Mouse (Mus musculus): ENCODE results near the gene Nrtn. TPM values are rescaled to one million over a fixed set of nuclear protein-coding genes. Genes with fewer than 3 reads are reported as not detected.

The Nrtn gene
- polyA plus RNA-seq, 1 experiment from 2014 or later, result 5.3 TPM

GRCm38 (mm10) chr17:56788886-56789285 lies 31.6 kb upstream of the Nrtn start:
- Histone ChIP-seq H3K4me3 (ENCODE audit: low read depth, low read length) (no peak overlapping the region), H3K36me3 (ENCODE audit: control insufficient read depth, insufficient read depth, low read length) (no peaks in the 10 kb centered on the region), H3K27ac (ENCODE audit: low read depth, low read length) (no peak overlapping the region), H3K4me2 (no peak overlapping the region), H3K9me3 (ENCODE audit: control insufficient read depth, low read length) (no peaks in the 10 kb centered on the region), H3K4me1 (replicated peaks; ENCODE audit: control insufficient read depth, insufficient read depth, low read length) (peaks cover 10% of the 10 kb centered on the region; the same call in 1 of the 2 replicates), H3K27me3 (replicated peaks; ENCODE audit: control insufficient read depth, insufficient read depth, low read length) (no peaks in the 10 kb centered on the region), H3K9ac (ENCODE audit: low read depth, low read length) (no peak overlapping the region)
- DNase-seq (ENCODE audit: low spot score) (no peak), ATAC-seq (replicated peaks; ENCODE audit: low FRiP score) (no peak)
- 63% methylated on average over 3 of the region's 3 CpGs for WGBS

- Histone ChIP-seq H3K27me3 (replicated peaks; ENCODE audit: control insufficient read depth, insufficient read depth, low read length) (no peaks in the 10 kb centered on the region), H3K4me3 (ENCODE audit: low read depth, low read length) (no peak overlapping the region), H3K9me3 (ENCODE audit: control insufficient read depth, low read length) (peaks cover 7% of the 10 kb centered on the region; the same call in 1 of the 2 replicates), H3K4me2 (no peak overlapping the region), H3K9ac (ENCODE audit: low read depth, low read length) (no peak overlapping the region), H3K27ac (ENCODE audit: low read depth, low read length) (no peak overlapping the region), H3K4me1 (replicated peaks; ENCODE audit: control insufficient read depth, insufficient read depth, low read length) (no peaks in the 10 kb centered on the region), H3K36me3 (ENCODE audit: control insufficient read depth, insufficient read depth, low read length) (peaks cover 9% of the 10 kb centered on the region; the same call in 1 of the 2 replicates)
- ATAC-seq (replicated peaks; ENCODE audit: low FRiP score), result no peak
- DNase-seq (ENCODE audit: low spot score), result no peak
- WGBS, result 75% methylated on average over 13 of the region's 13 CpGs
These were observed 23.1 kb upstream of the Nrtn start for GRCm38 (mm10) chr17:56780291-56780978.

GRCm38 (mm10) chr17:56778779-56779362 lies 21.5 kb upstream of the Nrtn start:
- Histone ChIP-seq H3K4me2 (no peak overlapping the region), H3K4me1 (replicated peaks; ENCODE audit: control insufficient read depth, insufficient read depth, low read length) (no peaks in the 10 kb centered on the region), H3K36me3 (ENCODE audit: control insufficient read depth, insufficient read depth, low read length) (peaks cover 9% of the 10 kb centered on the region; the same call in 1 of the 2 replicates), H3K27ac (ENCODE audit: low read depth, low read length) (no peak overlapping the region), H3K4me3 (ENCODE audit: low read depth, low read length) (no peak overlapping the region), H3K9me3 (ENCODE audit: control insufficient read depth, low read length) (peaks cover 7% of the 10 kb centered on the region; the same call in 1 of the 2 replicates), H3K27me3 (replicated peaks; ENCODE audit: control insufficient read depth, insufficient read depth, low read length) (no peaks in the 10 kb centered on the region), H3K9ac (ENCODE audit: low read depth, low read length) (no peak overlapping the region)
- ATAC-seq (replicated peaks; ENCODE audit: low FRiP score), result peak; percentile 16
- WGBS, result 75% methylated on average over 3 of the region's 3 CpGs
- no peak for DNase-seq (ENCODE audit: low spot score)

GRCm38 (mm10) chr17:56777568-56777967 lies 20.2 kb upstream of the Nrtn start:
- ATAC-seq (replicated peaks; ENCODE audit: low FRiP score) (no peak), DNase-seq (ENCODE audit: low spot score) (no peak)
- H3K4me1 ChIP-seq (replicated peaks; ENCODE audit: control insufficient read depth, insufficient read depth, low read length), result peaks cover 8% of the 10 kb centered on the region; the same call in 1 of the 2 replicates
- H3K4me2 ChIP-seq, result no peak overlapping the region
- H3K36me3 ChIP-seq (ENCODE audit: control insufficient read depth, insufficient read depth, low read length), result peaks cover 9% of the 10 kb centered on the region; the same call in 1 of the 2 replicates
- 85% methylated on average over 11 of the region's 11 CpGs for WGBS
- no peak overlapping the region for H3K4me3 ChIP-seq (ENCODE audit: low read depth, low read length)
- peaks cover 7% of the 10 kb centered on the region; the same call in 1 of the 2 replicates for H3K9me3 ChIP-seq (ENCODE audit: control insufficient read depth, low read length)
- no peak overlapping the region for H3K9ac ChIP-seq (ENCODE audit: low read depth, low read length)
- no peaks in the 10 kb centered on the region for H3K27me3 ChIP-seq (replicated peaks; ENCODE audit: control insufficient read depth, insufficient read depth, low read length)
- H3K27ac ChIP-seq (ENCODE audit: low read depth, low read length), result no peak overlapping the region

GRCm38 (mm10) chr17:56769950-56770349 lies 12.6 kb upstream of the Nrtn start, which contains the start of gene Prr22:
TSS of gene Prr22 (plus strand) at chr17:56770250.
- no peaks in the 10 kb centered on the region for H3K27me3 ChIP-seq (replicated peaks; ENCODE audit: control insufficient read depth, insufficient read depth, low read length)
- peaks cover 14% of the 10 kb centered on the region for H3K4me1 ChIP-seq (replicated peaks; ENCODE audit: control insufficient read depth, insufficient read depth, low read length)
- H3K4me3 ChIP-seq (ENCODE audit: low read depth, low read length), result no peak within 1 kb of the TSS
- DNase-seq (ENCODE audit: low spot score) (no peak), ATAC-seq (replicated peaks; ENCODE audit: low FRiP score) (no peak)
- 87% methylated on average over 5 of the region's 5 CpGs for WGBS
- H3K9ac ChIP-seq (ENCODE audit: low read depth, low read length), result no peak within 1 kb of the TSS
- H3K4me2 ChIP-seq, result no peak within 1 kb of the TSS
- H3K9me3 ChIP-seq (ENCODE audit: control insufficient read depth, low read length), result no peaks in the 10 kb centered on the region
- no peak within 1 kb of the TSS for H3K27ac ChIP-seq (ENCODE audit: low read depth, low read length)
- peaks cover 26% of the 10 kb centered on the region for H3K36me3 ChIP-seq (ENCODE audit: control insufficient read depth, insufficient read depth, low read length)

GRCm38 (mm10) chr17:56768941-56769340 lies 11.6 kb upstream of the Nrtn start:
- H3K4me2 ChIP-seq, result no peak overlapping the region
- ATAC-seq (replicated peaks; ENCODE audit: low FRiP score) (no peak), DNase-seq (ENCODE audit: low spot score) (no peak)
- no peaks in the 10 kb centered on the region for H3K9me3 ChIP-seq (ENCODE audit: control insufficient read depth, low read length)
- no peak overlapping the region for H3K27ac ChIP-seq (ENCODE audit: low read depth, low read length)
- no peak overlapping the region for H3K4me3 ChIP-seq (ENCODE audit: low read depth, low read length)
- peaks cover 14% of the 10 kb centered on the region for H3K4me1 ChIP-seq (replicated peaks; ENCODE audit: control insufficient read depth, insufficient read depth, low read length)
- no peak overlapping the region for H3K9ac ChIP-seq (ENCODE audit: low read depth, low read length)
- H3K27me3 ChIP-seq (replicated peaks; ENCODE audit: control insufficient read depth, insufficient read depth, low read length), result no peaks in the 10 kb centered on the region
- WGBS, result 88% methylated on average over 11 of the region's 11 CpGs
- peaks cover 26% of the 10 kb centered on the region for H3K36me3 ChIP-seq (ENCODE audit: control insufficient read depth, insufficient read depth, low read length)

- H3K9me3 ChIP-seq (ENCODE audit: control insufficient read depth, low read length), result no peaks in the 10 kb centered on the region
- ATAC-seq (replicated peaks; ENCODE audit: low FRiP score), result no peak
- DNase-seq (ENCODE audit: low spot score), result no peak
- no peak overlapping the region for H3K9ac ChIP-seq (ENCODE audit: low read depth, low read length)
- WGBS, result 93% methylated on average over 29 of the region's 29 CpGs
- no peak overlapping the region for H3K4me2 ChIP-seq
- no peaks in the 10 kb centered on the region for H3K27me3 ChIP-seq (replicated peaks; ENCODE audit: control insufficient read depth, insufficient read depth, low read length)
- H3K4me3 ChIP-seq (ENCODE audit: low read depth, low read length), result no peak overlapping the region
- no peak overlapping the region for H3K27ac ChIP-seq (ENCODE audit: low read depth, low read length)
- peaks cover 17% of the 10 kb centered on the region for H3K4me1 ChIP-seq (replicated peaks; ENCODE audit: control insufficient read depth, insufficient read depth, low read length)
- peaks cover 26% of the 10 kb centered on the region for H3K36me3 ChIP-seq (ENCODE audit: control insufficient read depth, insufficient read depth, low read length)
These were observed 10.3 kb upstream of the Nrtn start for GRCm38 (mm10) chr17:56767531-56768135.

GRCm38 (mm10) chr17:56766631-56767405 lies 9.5 kb upstream of the Nrtn start:
- DNase-seq (ENCODE audit: low spot score) (no peak), ATAC-seq (replicated peaks; ENCODE audit: low FRiP score) (no peak)
- H3K9me3 ChIP-seq (ENCODE audit: control insufficient read depth, low read length), result no peaks in the 10 kb centered on the region
- peaks cover 26% of the 10 kb centered on the region for H3K36me3 ChIP-seq (ENCODE audit: control insufficient read depth, insufficient read depth, low read length)
- H3K27me3 ChIP-seq (replicated peaks; ENCODE audit: control insufficient read depth, insufficient read depth, low read length), result no peaks in the 10 kb centered on the region
- no peak overlapping the region for H3K27ac ChIP-seq (ENCODE audit: low read depth, low read length)
- H3K4me2 ChIP-seq, result no peak overlapping the region
- H3K4me1 ChIP-seq (replicated peaks; ENCODE audit: control insufficient read depth, insufficient read depth, low read length), result peaks cover 21% of the 10 kb centered on the region
- no peak overlapping the region for H3K4me3 ChIP-seq (ENCODE audit: low read depth, low read length)
- 94% methylated on average over 27 of the region's 27 CpGs for WGBS
- no peak overlapping the region for H3K9ac ChIP-seq (ENCODE audit: low read depth, low read length)

All from liver, embryonic 11.5 days (tissue).